Mouse (Mus musculus): Measurements from ENCODE around the gene Gm17387. TPM values are rescaled to one million over a fixed set of nuclear protein-coding genes. Genes with fewer than 3 reads are reported as not detected.

The Gm17387 gene
- total RNA-seq (2021): not detected

DNA sequence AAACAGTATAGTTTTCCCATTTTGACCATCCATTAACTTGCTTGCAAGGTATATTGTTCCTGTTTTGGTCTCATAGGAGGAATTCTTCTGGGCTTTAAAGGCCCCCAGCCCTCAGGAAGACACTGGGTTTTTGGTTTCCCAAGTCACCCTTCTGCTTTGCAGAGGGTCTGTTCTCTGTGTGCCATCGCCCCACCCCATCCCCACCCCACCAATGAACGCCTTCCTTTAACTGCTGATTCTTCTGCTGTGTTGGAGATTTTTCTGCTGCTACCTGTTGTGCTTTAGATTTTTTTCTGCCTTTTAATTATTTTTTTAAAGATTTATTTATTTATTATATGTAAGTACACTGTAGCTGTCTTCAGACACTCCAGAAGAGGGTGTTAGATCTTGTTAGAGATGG lies at the start of gene Gm17387:
Gene Gm17387 (plus strand): TSS at position 301 of the 400 bp plus-strand sequence.
- no peak for DNase-seq (ENCODE audit: extremely low spot score in 1 of 2, low spot score in 1 of 2)

GRCm38 (mm10) chr7:140981704-140982103 lies 47.2 kb upstream of the Gm17387 start:
- no peak for DNase-seq (ENCODE audit: extremely low spot score in 1 of 2, low spot score in 1 of 2)

GRCm38 (mm10) chr7:140982971-140983370 lies 46.0 kb upstream of the Gm17387 start:
- DNase-seq (ENCODE audit: extremely low spot score in 1 of 2, low spot score in 1 of 2): no peak

DNA sequence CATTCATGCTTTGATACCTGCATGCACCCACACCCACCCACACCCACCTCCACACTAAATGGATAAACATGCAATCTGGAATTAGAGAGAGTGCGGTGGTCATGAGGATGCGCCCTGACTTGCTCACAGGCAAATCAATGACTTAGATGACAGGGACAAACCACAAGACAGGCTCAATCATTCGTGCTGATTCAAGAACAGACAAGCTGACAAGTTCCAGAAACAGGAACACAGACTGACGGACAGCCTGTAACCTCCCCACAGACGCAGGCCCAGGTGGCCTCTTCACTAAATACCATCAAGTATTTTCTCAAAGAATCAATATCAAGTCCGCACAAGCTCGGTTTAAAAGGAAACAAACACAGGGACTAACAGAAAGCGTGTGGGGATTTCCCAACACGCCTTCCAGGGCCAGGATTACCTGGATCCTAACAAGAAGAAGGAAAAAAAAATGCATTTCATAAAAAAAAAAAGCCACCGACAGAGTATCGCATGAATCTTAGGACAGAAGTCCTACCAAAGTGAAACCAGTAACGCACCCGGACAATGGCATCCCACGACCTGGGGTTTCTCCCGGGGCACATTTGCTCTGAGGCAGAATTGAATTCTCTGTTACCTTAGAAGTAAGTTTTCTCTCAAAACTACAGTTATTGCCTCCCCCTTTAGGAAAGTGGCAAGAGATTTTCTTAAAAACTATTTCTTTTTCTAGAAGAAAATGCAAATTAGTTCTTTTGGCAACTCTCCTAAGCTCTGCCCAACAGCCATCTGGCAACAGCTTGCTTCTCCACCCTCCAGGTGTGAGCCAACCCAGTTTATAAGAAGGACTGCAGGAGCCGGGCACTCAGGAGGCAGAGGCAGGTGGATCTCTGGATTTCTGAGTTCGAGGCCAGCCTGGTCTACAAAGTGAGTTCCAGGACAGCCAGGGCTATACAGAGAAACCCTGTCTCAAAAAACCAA lies 41.5 kb upstream of the Gm17387 start:
- no peak for DNase-seq (ENCODE audit: extremely low spot score in 1 of 2, low spot score in 1 of 2)

GRCm38 (mm10) chr7:140989022-140989421 lies 39.9 kb upstream of the Gm17387 start:
- DNase-seq (ENCODE audit: extremely low spot score in 1 of 2, low spot score in 1 of 2): no peak

GRCm38 (mm10) chr7:140990185-140990584 lies 38.7 kb upstream of the Gm17387 start:
- DNase-seq (ENCODE audit: extremely low spot score in 1 of 2, low spot score in 1 of 2): no peak

- no peak for DNase-seq (ENCODE audit: extremely low spot score in 1 of 2, low spot score in 1 of 2)
Measured at GRCm38 (mm10) chr7:140990622-140991021, 38.3 kb upstream of the Gm17387 start.

- DNase-seq (ENCODE audit: extremely low spot score in 1 of 2, low spot score in 1 of 2): no peak
Measured at GRCm38 (mm10) chr7:140991117-140991689, 37.7 kb upstream of the Gm17387 start.

DNA sequence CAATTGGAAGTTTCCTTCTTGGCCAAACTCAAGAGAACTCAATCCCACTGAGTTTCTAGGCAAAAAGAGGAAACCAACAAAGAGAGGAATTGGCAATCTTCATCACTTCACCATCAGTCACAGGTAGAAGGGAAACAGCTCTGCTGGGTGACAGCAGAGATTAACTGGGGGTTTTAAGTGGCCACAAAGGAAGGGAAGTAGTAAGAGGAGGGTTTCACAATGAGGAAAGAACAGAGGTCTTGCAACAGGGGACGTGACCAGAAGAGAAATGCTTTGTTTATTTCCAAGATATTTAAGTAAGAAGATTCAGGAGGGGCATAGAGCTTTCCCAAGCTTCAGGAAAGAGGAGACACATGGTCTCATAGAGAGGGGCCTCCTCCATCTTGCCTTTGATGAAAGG lies 31.1 kb upstream of the Gm17387 start:
- no peak for DNase-seq (ENCODE audit: extremely low spot score in 1 of 2, low spot score in 1 of 2)

DNA sequence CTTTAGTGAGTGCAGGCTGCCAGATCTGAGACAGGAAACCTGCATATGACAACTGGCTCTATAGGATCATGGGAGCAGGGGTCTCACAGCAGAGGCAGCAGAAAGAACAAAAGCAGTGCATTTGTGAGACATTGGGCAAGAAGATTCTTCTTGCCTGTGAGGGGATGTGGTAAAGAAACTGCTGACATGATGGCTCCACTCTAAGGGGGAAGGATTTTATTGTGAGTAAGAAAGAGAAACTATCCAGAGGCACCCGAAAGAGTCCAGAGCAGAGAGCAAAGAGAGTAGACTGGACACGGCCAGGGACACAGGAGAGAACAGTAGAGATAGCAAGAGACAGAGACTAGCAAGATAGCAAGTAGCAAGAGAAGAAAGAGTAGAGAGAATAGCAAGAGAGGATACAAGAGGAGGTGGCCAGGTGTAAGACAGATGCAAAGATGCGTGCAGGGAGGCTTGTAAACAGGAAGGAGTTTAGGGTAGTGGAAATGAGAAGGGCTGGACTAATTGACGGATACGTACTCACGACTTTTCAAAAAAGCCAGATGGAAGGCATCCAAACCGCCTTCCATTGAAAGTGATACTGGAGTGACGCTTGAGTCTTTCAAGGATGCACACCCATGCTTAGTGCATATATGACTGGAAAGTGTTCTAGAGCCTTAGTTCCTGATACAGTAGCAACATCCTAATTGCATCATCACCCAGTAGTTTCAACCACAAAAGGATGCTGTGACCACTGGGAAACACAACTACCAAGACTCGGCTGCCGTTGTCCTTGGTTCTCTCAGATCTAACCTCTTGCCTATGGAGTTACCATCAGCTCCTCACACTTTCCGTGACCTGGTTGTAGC lies 29.9 kb upstream of the Gm17387 start:
- no peak for DNase-seq (ENCODE audit: extremely low spot score in 1 of 2, low spot score in 1 of 2)

GRCm38 (mm10) chr7:141000881-141001708 lies 27.8 kb upstream of the Gm17387 start:
- no peak for DNase-seq (ENCODE audit: extremely low spot score in 1 of 2, low spot score in 1 of 2)

DNA sequence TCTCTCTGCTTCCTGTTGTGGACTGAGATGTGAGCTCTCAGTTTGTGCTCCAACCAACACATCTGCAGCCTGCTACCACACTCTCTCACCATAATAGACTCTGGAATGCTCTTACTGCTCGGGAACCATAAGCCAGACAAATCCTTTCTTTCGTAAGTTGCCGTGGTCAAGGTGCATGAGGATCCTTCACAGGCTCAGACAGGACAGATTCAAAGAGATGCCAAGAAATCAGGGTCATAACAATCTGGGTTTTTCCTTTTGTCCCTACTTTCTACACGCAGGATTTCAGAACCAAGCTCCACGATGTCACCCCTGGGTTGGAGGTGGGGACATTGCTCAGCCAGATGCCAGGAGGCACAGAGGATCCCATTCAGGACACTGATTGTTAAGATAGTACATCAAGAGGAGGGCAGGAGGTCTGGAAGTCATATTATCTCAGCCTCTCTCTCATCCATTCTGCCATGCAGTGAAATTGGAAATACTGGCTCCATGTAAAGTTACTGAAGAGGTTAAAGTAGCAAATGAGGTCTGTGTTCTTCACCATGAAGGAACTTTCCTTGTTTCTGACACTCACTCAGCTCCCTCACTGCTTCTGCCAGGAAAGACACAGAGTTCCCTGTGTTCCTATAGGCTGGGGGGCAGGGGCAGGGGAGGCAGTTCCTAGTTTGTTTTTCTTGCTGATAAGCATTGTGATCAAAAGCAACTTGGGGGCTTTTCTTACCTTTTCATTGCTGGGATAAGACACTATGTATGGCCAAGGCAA lies 25.5 kb upstream of the Gm17387 start:
- no peak for DNase-seq (ENCODE audit: extremely low spot score in 1 of 2, low spot score in 1 of 2)

- DNase-seq (ENCODE audit: extremely low spot score in 1 of 2, low spot score in 1 of 2): no peak
Measured at GRCm38 (mm10) chr7:141006446-141006845, 22.5 kb upstream of the Gm17387 start.

- DNase-seq (ENCODE audit: extremely low spot score in 1 of 2, low spot score in 1 of 2): peak in 1 of 2 experiments; percentile 39
Measured at GRCm38 (mm10) chr7:141006914-141007313, 22.0 kb upstream of the Gm17387 start.

DNA sequence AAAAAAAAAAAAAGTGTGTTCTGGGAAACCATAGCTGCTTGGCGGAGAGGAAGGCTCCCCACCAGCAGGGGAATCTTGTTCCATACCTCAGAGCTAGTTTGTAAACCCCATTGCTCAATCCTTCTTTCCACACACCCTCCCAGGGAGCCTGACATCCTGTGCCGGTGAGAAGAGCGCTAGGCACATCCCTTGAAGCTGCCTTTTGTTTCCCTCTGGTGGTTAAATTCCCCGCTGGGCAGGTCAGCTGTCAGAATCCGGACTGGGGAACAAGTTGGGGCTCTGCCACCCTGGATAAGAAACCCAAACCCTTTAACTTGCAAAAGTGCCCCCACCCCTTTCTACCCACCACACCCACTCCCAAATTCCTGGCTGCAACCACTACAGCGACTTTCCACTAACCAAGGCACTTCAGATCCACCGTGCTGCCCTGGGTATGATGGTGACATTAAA lies 20.6 kb upstream of the Gm17387 start:
- DNase-seq (ENCODE audit: extremely low spot score in 1 of 2, low spot score in 1 of 2): no peak

GRCm38 (mm10) chr7:141008938-141009660 lies 19.8 kb upstream of the Gm17387 start:
- DNase-seq (ENCODE audit: extremely low spot score in 1 of 2, low spot score in 1 of 2): peak; percentile 29 to 67

GRCm38 (mm10) chr7:141009665-141010064 lies 19.3 kb upstream of the Gm17387 start:
- no peak for DNase-seq (ENCODE audit: extremely low spot score in 1 of 2, low spot score in 1 of 2)

DNA sequence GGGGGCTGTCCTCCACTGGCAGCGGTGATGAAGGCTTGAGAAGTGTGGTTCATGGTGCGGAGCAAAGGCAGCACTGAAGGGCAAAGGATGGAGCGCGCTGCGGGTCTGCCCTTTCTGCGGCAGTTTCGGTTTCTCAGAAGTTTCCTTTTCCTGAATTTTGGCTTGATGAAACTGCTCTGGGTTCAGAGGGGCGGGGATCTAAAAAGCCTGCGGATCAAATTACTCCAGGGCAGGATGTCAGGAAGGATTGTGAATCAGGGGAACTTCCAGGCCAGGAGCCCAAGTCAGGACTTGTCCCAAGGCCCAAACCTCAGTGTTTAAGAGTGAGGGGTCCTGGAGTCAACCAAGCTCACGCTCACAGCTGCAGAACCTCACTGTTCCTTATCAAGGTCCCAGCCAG lies 18.3 kb upstream of the Gm17387 start, which contains the start of gene Ifitm3:
Gene Ifitm3 (minus strand): TSS at position 178 of the 400 bp plus-strand sequence.
- no peak for DNase-seq (ENCODE audit: extremely low spot score in 1 of 2, low spot score in 1 of 2)

Measured in layer of hippocampus, postnatal 25 days (tissue).